Mouse (Mus musculus): ENCODE data around the gene Chst11. TPM values are rescaled to one million over a fixed set of nuclear protein-coding genes. Genes with fewer than 3 reads are reported as not detected.
A peak's percentile ranks its signal among the peaks of the same experiment; 100 is the strongest.

Gene Chst11
- polyA plus RNA-seq, 1 experiment from 2014 or later, result 3.7 TPM

- H3K4me1 ChIP-seq, result peaks cover 22% of the 10 kb centered on the region
- no peak overlapping the region for H3K4me2 ChIP-seq
- ATAC-seq (ENCODE audit: insufficient number of reproducible peaks, low FRiP score, low TSS enrichment, low read depth), result no peak
- H3K27me3 ChIP-seq, result peaks cover 5% of the 10 kb centered on the region
- no peak overlapping the region for H3K4me3 ChIP-seq
- H3K36me3 ChIP-seq, result no peaks in the 10 kb centered on the region
- no peak overlapping the region for H3K27ac ChIP-seq
- H3K9ac ChIP-seq, result no peak overlapping the region
- 51% methylated on average over 21 of the region's 21 CpGs for WGBS
- no peaks in the 10 kb centered on the region for H3K9me3 ChIP-seq
Measured at GRCm38 (mm10) chr10:83017760-83018498, 32.6 kb downstream of the Chst11 start.

- no peak overlapping the region for H3K4me3 ChIP-seq
- no peak overlapping the region for H3K9ac ChIP-seq
- ATAC-seq (ENCODE audit: insufficient number of reproducible peaks, low FRiP score, low TSS enrichment, low read depth), result no peak
- no peak overlapping the region for H3K4me2 ChIP-seq
- H3K9me3 ChIP-seq, result no peaks in the 10 kb centered on the region
- no peak overlapping the region for H3K27ac ChIP-seq
- peaks cover 28% of the 10 kb centered on the region for H3K4me1 ChIP-seq
- H3K27me3 ChIP-seq, result peaks cover 5% of the 10 kb centered on the region
- 54% methylated on average over 2 of the region's 5 CpGs for WGBS
- no peaks in the 10 kb centered on the region for H3K36me3 ChIP-seq
Measured at GRCm38 (mm10) chr10:83018521-83018920, 33.2 kb downstream of the Chst11 start.

GRCm38 (mm10) chr10:83019497-83020270, 34.4 kb downstream of the Chst11 start:
- whole genome bisulfite sequencing, result 52% methylated on average over 19 of the region's 19 CpGs
- no peak for ATAC-seq (ENCODE audit: insufficient number of reproducible peaks, low FRiP score, low TSS enrichment, low read depth)
- peaks cover 38% of the 10 kb centered on the region for H3K4me1 ChIP-seq
- no peak overlapping the region for H3K4me3 ChIP-seq
- no peak overlapping the region for H3K9ac ChIP-seq
- no peaks in the 10 kb centered on the region for H3K9me3 ChIP-seq
- H3K4me2 ChIP-seq, result no peak overlapping the region
- peaks cover 7% of the 10 kb centered on the region for H3K27me3 ChIP-seq
- H3K27ac ChIP-seq, result no peak overlapping the region
- H3K36me3 ChIP-seq, result no peaks in the 10 kb centered on the region

GRCm38 (mm10) chr10:83022616-83023015, 37.3 kb downstream of the Chst11 start:
- Histone ChIP-seq H3K27me3 (peaks cover 7% of the 10 kb centered on the region), H3K4me3 (no peak overlapping the region), H3K4me1 (peaks cover 45% of the 10 kb centered on the region), H3K9me3 (no peaks in the 10 kb centered on the region), H3K9ac (no peak overlapping the region), H3K36me3 (no peaks in the 10 kb centered on the region), H3K4me2 (no peak overlapping the region), H3K27ac (no peak overlapping the region)
- ATAC-seq (ENCODE audit: insufficient number of reproducible peaks, low FRiP score, low TSS enrichment, low read depth), result no peak
- 94% methylated on average over 1 of the region's 1 CpGs for WGBS

GRCm38 (mm10) chr10:83026174-83026573, 40.9 kb downstream of the Chst11 start:
- no peak for ATAC-seq (ENCODE audit: insufficient number of reproducible peaks, low FRiP score, low TSS enrichment, low read depth)
- Histone ChIP-seq H3K4me3 (no peak overlapping the region), H3K27ac (no peak overlapping the region), H3K9ac (no peak overlapping the region), H3K4me2 (no peak overlapping the region), H3K27me3 (peaks cover 4% of the 10 kb centered on the region), H3K36me3 (no peaks in the 10 kb centered on the region), H3K4me1 (peaks cover 29% of the 10 kb centered on the region; the same call in 1 of the 2 replicates), H3K9me3 (no peaks in the 10 kb centered on the region)
- WGBS, result 69% methylated on average over 5 of the region's 5 CpGs

- 84% methylated on average over 6 of the region's 6 CpGs for WGBS
- no peak overlapping the region for H3K4me3 ChIP-seq
- H3K9ac ChIP-seq, result no peak overlapping the region
- peaks cover 31% of the 10 kb centered on the region for H3K4me1 ChIP-seq
- no peak overlapping the region for H3K4me2 ChIP-seq
- ATAC-seq (ENCODE audit: insufficient number of reproducible peaks, low FRiP score, low TSS enrichment, low read depth), result no peak
- 0 out of 2 replicates have a peak, but pooled peaks cover 5% of the 10 kb centered on the region for H3K27me3 ChIP-seq
- no peaks in the 10 kb centered on the region for H3K9me3 ChIP-seq
- H3K36me3 ChIP-seq, result no peaks in the 10 kb centered on the region
- H3K27ac ChIP-seq, result no peak overlapping the region
Measured at GRCm38 (mm10) chr10:83027673-83028072, 42.4 kb downstream of the Chst11 start.

GRCm38 (mm10) chr10:83030103-83030661, 44.9 kb downstream of the Chst11 start:
- Histone ChIP-seq H3K4me2 (no peak overlapping the region), H3K4me3 (no peak overlapping the region), H3K27ac (no peak overlapping the region), H3K9me3 (no peaks in the 10 kb centered on the region), H3K36me3 (no peaks in the 10 kb centered on the region), H3K4me1 (peaks cover 19% of the 10 kb centered on the region), H3K27me3 (peaks cover 3% of the 10 kb centered on the region; the same call in 1 of the 2 replicates), H3K9ac (no peak overlapping the region)
- ATAC-seq (ENCODE audit: insufficient number of reproducible peaks, low FRiP score, low TSS enrichment, low read depth), result no peak
- 61% methylated on average over 5 of the region's 5 CpGs for WGBS

GRCm38 (mm10) chr10:83030928-83031327, 45.6 kb downstream of the Chst11 start:
- peaks cover 3% of the 10 kb centered on the region; the same call in 1 of the 2 replicates for H3K27me3 ChIP-seq
- H3K36me3 ChIP-seq, result no peaks in the 10 kb centered on the region
- H3K4me1 ChIP-seq, result peaks cover 15% of the 10 kb centered on the region
- no peak overlapping the region for H3K27ac ChIP-seq
- H3K9ac ChIP-seq, result no peak overlapping the region
- H3K4me3 ChIP-seq, result no peak overlapping the region
- no peak for ATAC-seq (ENCODE audit: insufficient number of reproducible peaks, low FRiP score, low TSS enrichment, low read depth)
- WGBS, result 72% methylated on average over 6 of the region's 6 CpGs
- no peak overlapping the region for H3K4me2 ChIP-seq
- H3K9me3 ChIP-seq, result no peaks in the 10 kb centered on the region

GRCm38 (mm10) chr10:83031561-83031960, 46.3 kb downstream of the Chst11 start:
- ATAC-seq (ENCODE audit: insufficient number of reproducible peaks, low FRiP score, low TSS enrichment, low read depth), result no peak
- no peak overlapping the region for H3K4me3 ChIP-seq
- H3K27ac ChIP-seq, result no peak overlapping the region
- H3K4me2 ChIP-seq, result no peak overlapping the region
- no peaks in the 10 kb centered on the region for H3K9me3 ChIP-seq
- no peak overlapping the region for H3K9ac ChIP-seq
- WGBS, result 84% methylated on average over 4 of the region's 4 CpGs
- H3K36me3 ChIP-seq, result no peaks in the 10 kb centered on the region
- H3K27me3 ChIP-seq, result peaks cover 3% of the 10 kb centered on the region; the same call in 1 of the 2 replicates
- peaks cover 17% of the 10 kb centered on the region for H3K4me1 ChIP-seq

- no peak overlapping the region for H3K4me2 ChIP-seq
- no peak overlapping the region for H3K4me3 ChIP-seq
- no peak overlapping the region for H3K27ac ChIP-seq
- no peaks in the 10 kb centered on the region for H3K9me3 ChIP-seq
- no peaks in the 10 kb centered on the region for H3K36me3 ChIP-seq
- peaks cover 3% of the 10 kb centered on the region; the same call in 1 of the 2 replicates for H3K27me3 ChIP-seq
- H3K9ac ChIP-seq, result no peak overlapping the region
- H3K4me1 ChIP-seq, result peaks cover 21% of the 10 kb centered on the region
- ATAC-seq (ENCODE audit: insufficient number of reproducible peaks, low FRiP score, low TSS enrichment, low read depth), result no peak
- 31% methylated on average over 10 of the region's 10 CpGs for WGBS
Measured at GRCm38 (mm10) chr10:83032559-83032958, 47.3 kb downstream of the Chst11 start.

GRCm38 (mm10) chr10:83036340-83037045, 51.2 kb downstream of the Chst11 start:
- no peak overlapping the region for H3K27ac ChIP-seq
- H3K9ac ChIP-seq, result no peak overlapping the region
- no peak overlapping the region for H3K4me3 ChIP-seq
- WGBS, result 87% methylated on average over 20 of the region's 20 CpGs
- H3K4me2 ChIP-seq, result no peak overlapping the region
- no peaks in the 10 kb centered on the region for H3K36me3 ChIP-seq
- ATAC-seq (ENCODE audit: insufficient number of reproducible peaks, low FRiP score, low TSS enrichment, low read depth), result peak; percentile 56; the same call in 1 of the 2 replicates
- H3K9me3 ChIP-seq, result no peaks in the 10 kb centered on the region
- H3K4me1 ChIP-seq, result peaks cover 26% of the 10 kb centered on the region
- H3K27me3 ChIP-seq, result peaks cover 22% of the 10 kb centered on the region

All from limb, embryonic 15.5 days (tissue).